Mouse (Mus musculus): ENCODE measurements at regions not wholly inside any gene's neighbourhood (a gene's known extent, or its start where the extent isn't known, plus 50 kb on each side); places are given as distances from the start of the nearest gene placed in this dataset.

GRCm38 (mm10) chr2:139032105-139032812, 461.5 kb upstream of the Sptlc3 start:
- TF ChIP-seq CTCF (IDR thresholded peaks at IDR 0.05; ENCODE audit: control insufficient read depth, insufficient read depth, insufficient read length) (no peak), USF1 (IDR thresholded peaks at IDR 0.05; ENCODE audit: low read depth) (no peak), MYOD1 (IDR thresholded peaks at IDR 0.05; ENCODE audit: control insufficient read depth, insufficient read length, low read depth) (no peak), MAX (IDR thresholded peaks at IDR 0.05) (no peak), CEBPB (IDR thresholded peaks at IDR 0.05; ENCODE audit: low read depth) (no peak)
